Mouse (Mus musculus): ENCODE measurements around the gene Cwc27.

DNA sequence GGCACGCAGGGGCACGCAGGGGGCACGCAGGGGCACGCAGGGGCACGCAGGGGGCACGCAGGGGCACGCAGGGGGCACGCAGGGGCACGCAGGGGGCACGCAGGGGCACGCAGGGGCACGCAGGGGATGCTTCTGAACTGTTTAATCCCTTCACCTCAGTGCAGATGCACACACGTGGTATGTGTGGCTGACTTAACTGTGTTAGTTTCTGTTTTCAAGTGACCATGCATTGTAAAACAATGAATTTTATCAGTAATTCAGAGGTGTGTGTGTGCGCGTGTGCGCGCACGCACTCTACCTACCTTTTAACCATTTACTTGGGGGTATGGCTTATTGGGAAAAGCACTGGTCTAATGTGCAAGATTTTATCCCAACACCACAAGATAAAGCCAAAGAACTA lies 208.4 kb downstream of the Cwc27 start:
- TF ChIP-seq CTCF (IDR thresholded peaks at IDR 0.05; ENCODE audit: low read depth, low read length) = no peak
- no peak for TF ChIP-seq POLR2A (IDR thresholded peaks at IDR 0.05; ENCODE audit: extremely low read depth, insufficient read depth, low read length)

All from liver, adult 2 months (tissue).